Mouse (Mus musculus) bone marrow, adult 2 months (tissue): ENCODE data around the gene Mcts2. TPM values are rescaled to one million over a fixed set of nuclear protein-coding genes. Genes with fewer than 3 reads are reported as not detected.

ENCODE experiments used
- H3K27ac ChIP-seq: fragments of 200-500 bp; 2 replicates; pipeline ENCODE4 v1.5.1; 2012; ENCODE audit warnings: low read depth, mild to moderate bottlenecking, control low read depth, inconsistent platforms, low read length; ENCODE audit not compliant: control insufficient read depth, poor library complexity, insufficient read depth
- H3K4me1 ChIP-seq: fragments of 200-500 bp; 2 replicates; pipeline ENCODE4 v1.6.1; 2011; ENCODE audit warnings: low read length; ENCODE audit not compliant: control insufficient read depth, insufficient read depth
- H3K4me3 ChIP-seq: fragments of 200-500 bp; replicated peaks from 2 replicates; pipeline ENCODE3; 2011; ENCODE audit warnings: mild to moderate bottlenecking, low read depth, low read length, control low read depth; ENCODE audit not compliant: control insufficient read depth
- CTCF ChIP-seq: fragments of 200-500 bp; IDR thresholded peaks from 2 replicates; pipeline ENCODE4 v1.5.1; 2011; ENCODE audit warnings: low read length, control low read depth; ENCODE audit not compliant: control insufficient read depth, insufficient read depth
- POLR2A ChIP-seq: fragments of 200-500 bp; IDR thresholded peaks from 2 replicates; pipeline ENCODE4 v1.6.1; 2011; ENCODE audit warnings: low read depth, mild to moderate bottlenecking, control low read depth, low read length, borderline replicate concordance; ENCODE audit not compliant: control insufficient read depth
- WGBS: fragments of 180-500 bp; shearing (Covaris S2); methylation state at CpG from one replicate; pipeline ENCODE4 v1.1.7; 2018; 5-methylcytosine and 5-hydroxymethylcytosine counted together
- polyA plus RNA-seq: library from polyadenylated mRNA; stranded (reverse); fragments of >200 nt; gene quantifications from 2 replicates; pipeline ENCODE4 v1.2.4, GENCODE M21; 2011; ENCODE audit warnings: low replicate concordance; ENCODE audit not compliant: missing spikeins, insufficient read depth, insufficient read length

Gene Mcts2
- polyA plus RNA-seq, 1 experiment, result 12.9 TPM

DNA sequence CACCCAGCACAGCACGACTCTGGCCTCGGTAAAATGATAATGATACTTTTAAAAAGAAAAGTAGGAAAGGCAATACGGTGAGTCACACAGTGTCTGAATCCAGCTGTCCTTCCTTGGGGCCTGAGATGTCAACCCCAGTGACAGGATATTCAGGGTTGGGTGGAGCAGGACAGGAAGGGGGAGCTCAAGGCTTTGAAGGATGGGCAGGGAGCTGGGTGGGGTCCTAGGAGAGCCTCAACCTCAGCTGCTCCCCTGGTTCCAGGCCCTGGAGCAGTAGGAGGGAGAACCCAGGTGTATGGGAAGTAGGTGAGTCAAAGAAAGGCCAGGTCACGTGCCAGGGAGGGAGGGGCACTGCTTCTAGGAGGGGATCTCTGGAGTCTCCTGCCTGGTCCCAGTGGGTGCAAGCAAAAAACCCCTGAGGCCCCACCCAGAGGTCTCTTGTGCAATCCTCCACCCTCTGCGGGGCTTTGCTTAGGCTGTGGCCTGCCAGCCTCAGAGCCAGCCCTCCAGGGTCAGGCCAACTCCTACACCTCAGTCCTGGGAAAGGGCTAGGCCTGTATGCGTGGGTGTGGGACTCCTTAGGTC lies 40.0 kb downstream of the Mcts2 start:
- no peak overlapping the region for H3K4me3 ChIP-seq
- no peaks in the 10 kb centered on the region; the same call in 1 of the 2 replicates for H3K4me1 ChIP-seq
- H3K27ac ChIP-seq, result no peak overlapping the region
- no peak for TF ChIP-seq CTCF
- no peak for TF ChIP-seq POLR2A
- 33% methylated on average over 6 of the region's 6 CpGs for WGBS

DNA sequence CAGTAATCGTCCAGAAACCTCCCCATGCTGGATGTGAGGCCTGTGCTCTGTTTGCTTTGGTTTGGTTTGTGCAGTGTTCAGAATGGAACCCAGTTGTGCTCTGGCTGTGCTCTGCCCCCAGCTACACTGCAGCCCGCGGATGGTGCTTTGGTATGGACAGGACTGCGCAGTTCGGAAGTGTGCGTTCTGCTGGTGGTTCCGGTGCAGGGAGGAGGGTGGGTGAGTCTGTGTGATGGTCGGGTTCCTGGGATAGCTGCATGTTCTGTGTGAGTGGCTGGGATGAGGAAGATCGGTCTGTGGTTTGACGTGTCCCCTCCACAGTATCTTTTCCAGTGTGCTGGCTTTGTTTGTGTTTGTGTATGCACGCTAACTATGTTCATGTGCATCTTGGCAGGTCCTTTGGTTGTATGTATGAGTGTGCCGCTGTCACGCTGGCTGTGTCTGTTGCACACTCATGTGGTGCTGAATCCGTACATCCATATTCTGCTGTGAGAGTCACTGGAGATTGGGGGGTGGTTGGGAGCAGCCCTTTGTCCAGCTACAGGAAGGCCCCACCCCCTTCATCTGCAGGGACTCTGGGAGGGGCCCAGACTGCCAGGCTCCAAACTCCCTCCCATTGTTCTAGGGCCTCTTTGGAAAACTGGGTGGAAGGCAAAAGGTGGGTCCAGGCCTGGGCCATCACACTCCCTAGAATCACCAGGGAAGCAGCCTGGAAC lies 41.1 kb downstream of the Mcts2 start:
- TF ChIP-seq POLR2A, result no peak
- TF ChIP-seq CTCF, result no peak

DNA sequence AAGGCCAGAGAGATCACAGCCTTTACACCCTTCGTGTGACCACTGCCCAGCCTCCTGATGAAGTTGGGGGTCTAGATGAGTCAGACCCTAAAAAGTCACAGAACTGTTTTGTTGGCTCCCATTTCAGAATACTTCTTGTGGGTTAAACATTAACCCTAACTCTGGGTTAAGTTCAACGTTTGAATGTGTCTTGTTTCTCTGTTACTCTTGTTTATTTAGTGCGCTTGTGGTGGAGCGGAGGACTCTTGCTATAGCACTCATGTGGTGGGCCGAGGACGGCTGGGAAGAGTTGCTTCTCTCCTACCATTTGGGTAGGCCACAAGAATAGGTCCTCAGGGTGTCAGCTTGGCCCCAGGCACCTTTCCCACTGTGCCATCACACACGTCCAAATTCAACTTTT lies 41.8 kb downstream of the Mcts2 start:
- 74% methylated on average over 7 of the region's 7 CpGs for WGBS
- no peak overlapping the region for H3K27ac ChIP-seq
- H3K4me1 ChIP-seq, result no peaks in the 10 kb centered on the region; the same call in 1 of the 2 replicates
- TF ChIP-seq CTCF (no peak), POLR2A (no peak)
- no peak overlapping the region for H3K4me3 ChIP-seq

More for the DNA sequence above, 41.1 kb downstream of the Mcts2 start:
- Histone ChIP-seq H3K27ac (no peak overlapping the region), H3K4me3 (no peak overlapping the region), H3K4me1 (no peaks in the 10 kb centered on the region; the same call in 1 of the 2 replicates)
- WGBS, result 85% methylated on average over 14 of the region's 14 CpGs

DNA sequence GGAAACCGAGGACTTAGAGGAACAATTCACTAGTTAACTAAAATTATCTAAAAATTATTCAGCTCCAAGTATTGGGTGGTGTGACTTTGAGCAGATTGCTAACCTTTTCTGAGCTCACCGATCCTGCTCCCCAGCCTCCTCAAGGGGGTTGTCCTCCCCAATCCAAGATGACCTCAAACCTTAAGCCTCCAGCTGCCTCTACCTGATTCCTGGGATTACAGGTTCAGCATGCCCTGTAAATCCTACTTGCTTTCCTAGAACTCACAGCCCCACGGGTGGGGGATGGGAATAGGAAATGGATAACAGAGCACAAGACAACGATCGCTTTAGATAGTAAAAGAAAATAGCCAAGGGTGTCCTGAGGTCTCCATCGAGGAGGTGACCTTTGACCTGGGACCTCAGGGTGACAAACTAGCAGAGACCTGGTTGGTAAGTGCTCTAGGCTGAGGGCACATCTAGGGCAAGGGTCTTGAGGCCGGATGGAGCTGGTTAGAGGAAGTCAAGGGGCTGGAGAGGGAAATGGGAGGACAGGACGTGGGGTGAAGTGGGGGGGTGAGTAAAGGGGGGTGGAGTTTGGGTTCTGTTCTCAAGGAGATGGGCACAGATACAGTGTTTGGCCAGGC lies 42.3 kb downstream of the Mcts2 start:
- Histone ChIP-seq H3K4me1 (no peaks in the 10 kb centered on the region; the same call in 1 of the 2 replicates), H3K27ac (no peak overlapping the region), H3K4me3 (no peak overlapping the region)
- TF ChIP-seq POLR2A (no peak), CTCF (no peak)
- 43% methylated on average over 8 of the region's 8 CpGs for WGBS

GRCm38 (mm10) chr2:152729636-152730020 lies 42.8 kb downstream of the Mcts2 start:
- TF ChIP-seq CTCF, result no peak
- no peak for TF ChIP-seq POLR2A
- no peaks in the 10 kb centered on the region; the same call in 1 of the 2 replicates for H3K4me1 ChIP-seq
- WGBS, result 68% methylated on average over 7 of the region's 7 CpGs
- H3K27ac ChIP-seq, result no peak overlapping the region
- H3K4me3 ChIP-seq, result no peak overlapping the region

DNA sequence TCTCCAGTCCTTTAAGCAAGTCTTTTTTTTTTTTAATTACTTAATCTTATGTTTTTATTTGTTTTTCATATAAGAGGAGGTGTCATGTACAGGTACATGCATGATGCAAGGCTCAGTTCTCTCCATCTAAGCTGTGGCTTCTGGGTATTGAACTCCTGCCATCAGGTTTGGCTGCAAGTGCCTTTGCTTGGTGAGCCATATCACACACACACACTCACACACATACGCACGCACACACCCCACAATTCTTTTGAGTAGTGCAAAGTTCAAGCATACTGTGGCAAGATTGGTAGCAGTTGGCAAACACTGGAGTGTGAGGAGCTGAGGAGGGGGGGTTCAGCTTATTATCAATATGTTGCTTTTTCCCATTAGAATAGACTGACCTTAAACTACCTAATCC lies 46.4 kb downstream of the Mcts2 start:
- H3K4me1 ChIP-seq, result no peaks in the 10 kb centered on the region; the same call in 1 of the 2 replicates
- TF ChIP-seq CTCF (no peak), POLR2A (no peak)
- H3K4me3 ChIP-seq, result no peak overlapping the region
- H3K27ac ChIP-seq, result no peak overlapping the region
- WGBS, result 88% methylated on average over 2 of the region's 2 CpGs

- no peak overlapping the region for H3K27ac ChIP-seq
- H3K4me3 ChIP-seq, result no peak overlapping the region
Observed at GRCm38 (mm10) chr2:152734501-152734900, 47.7 kb downstream of the Mcts2 start.

GRCm38 (mm10) chr2:152734984-152735383 lies 48.1 kb downstream of the Mcts2 start:
- H3K27ac ChIP-seq, result no peak overlapping the region
- H3K4me3 ChIP-seq, result no peak overlapping the region
- H3K4me1 ChIP-seq, result no peaks in the 10 kb centered on the region; the same call in 1 of the 2 replicates
- under 1% methylated on average over 28 of the region's 28 CpGs for WGBS
- no peak for TF ChIP-seq POLR2A
- TF ChIP-seq CTCF, result no peak

More at GRCm38 (mm10) chr2:152734501-152734900, 47.7 kb downstream of the Mcts2 start:
- no peaks in the 10 kb centered on the region; the same call in 1 of the 2 replicates for H3K4me1 ChIP-seq
- TF ChIP-seq POLR2A, result no peak
- no peak for TF ChIP-seq CTCF
- WGBS, result 31% methylated on average over 10 of the region's 10 CpGs
